Mouse (Mus musculus): ENCODE data around the gene Clybl.

Gene Clybl

DNA sequence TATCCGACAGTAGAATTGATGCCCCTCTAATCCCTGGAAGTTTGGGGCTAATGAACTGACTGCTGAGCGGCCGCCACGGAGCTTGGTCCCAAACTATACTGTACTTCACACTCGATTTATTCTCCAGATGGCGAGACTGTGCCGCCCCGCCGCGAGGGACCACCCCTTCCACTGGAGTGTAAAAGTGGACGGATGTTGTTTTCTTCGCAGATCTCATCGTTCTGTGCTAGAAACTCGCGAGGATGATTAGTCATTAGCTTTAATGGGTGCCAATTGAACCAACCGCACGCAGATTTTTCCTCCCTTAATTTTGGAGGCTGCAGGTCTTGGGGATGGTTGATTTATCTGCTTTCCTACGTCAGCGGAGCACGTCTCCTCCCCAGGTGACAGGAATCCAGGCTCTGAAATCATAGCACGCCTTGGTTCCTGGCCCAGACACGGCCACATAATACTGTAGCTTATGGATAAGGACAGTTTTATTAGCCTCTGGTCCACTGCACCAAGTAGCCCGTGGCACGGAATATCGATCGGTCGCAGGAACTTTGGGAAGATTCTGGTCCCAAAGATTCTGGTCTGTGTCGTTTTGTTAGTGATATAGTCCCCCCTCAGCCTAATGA lies 185.9 kb downstream of the Clybl start:
- DNase-seq: no peak

- no peak for DNase-seq
These were observed 186.4 kb downstream of the Clybl start for GRCm38 (mm10) chr14:122367882-122368418.

GRCm38 (mm10) chr14:122368501-122368900 lies 187.0 kb downstream of the Clybl start:
- DNase-seq: peak; percentile 11

DNA sequence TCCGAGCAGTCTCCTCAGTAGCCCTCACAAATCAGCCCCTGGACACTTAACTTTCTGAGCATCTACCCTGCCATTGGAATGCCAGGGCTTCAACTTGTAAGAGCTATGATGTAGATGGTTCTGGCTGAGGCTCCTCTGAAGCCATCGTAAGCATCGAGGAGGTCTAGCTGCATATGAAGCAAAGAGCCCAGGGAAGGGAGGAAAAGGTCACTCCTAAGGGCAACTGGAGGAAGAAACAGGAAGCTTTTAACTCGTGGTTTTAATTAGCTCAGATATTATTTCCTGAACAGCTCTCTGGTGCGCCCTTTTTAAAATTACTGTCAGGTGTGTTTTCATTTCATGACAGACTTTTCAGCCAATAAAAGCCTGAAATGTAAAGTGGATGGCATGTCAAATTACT lies 190.5 kb downstream of the Clybl start:
- DNase-seq: no peak

- no peak for DNase-seq
These were observed 192.0 kb downstream of the Clybl start for GRCm38 (mm10) chr14:122373458-122373857.

GRCm38 (mm10) chr14:122374285-122374997 lies 192.9 kb downstream of the Clybl start:
- no peak for DNase-seq

GRCm38 (mm10) chr14:122375070-122375811 lies 193.7 kb downstream of the Clybl start:
- no peak for DNase-seq

DNA sequence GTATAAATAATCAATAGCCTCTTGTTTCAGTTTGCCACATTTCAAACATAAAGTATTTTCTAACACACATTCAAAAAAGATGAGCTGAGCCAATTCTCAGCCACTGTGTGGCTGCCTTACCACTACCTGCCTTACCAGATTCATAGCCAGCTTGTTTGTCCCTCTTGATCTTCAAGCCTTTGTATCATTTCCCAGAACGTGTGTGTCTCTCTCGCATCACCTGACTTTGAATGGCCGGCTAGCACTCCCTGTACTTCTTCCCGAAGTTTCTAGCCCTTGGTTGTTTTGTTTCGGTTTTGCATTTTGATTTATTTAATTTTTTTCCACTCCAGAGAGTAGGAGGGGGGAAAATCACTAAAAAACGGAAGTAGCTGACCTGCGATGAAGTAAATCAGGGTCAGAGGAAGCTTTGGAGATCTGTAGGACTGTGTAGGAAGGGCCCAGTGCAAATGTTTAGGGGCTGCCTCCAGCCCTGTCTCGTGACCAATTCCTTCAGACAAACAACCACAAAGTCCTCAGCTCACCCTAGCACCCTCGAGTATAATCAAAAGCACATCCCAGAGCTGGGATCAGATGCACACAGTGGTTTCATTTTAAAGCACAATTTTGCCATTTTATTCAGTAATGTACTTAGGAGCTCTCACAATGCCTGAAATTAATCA lies 195.1 kb downstream of the Clybl start:
- DNase-seq: no peak

- DNase-seq: no peak
These were observed 196.2 kb downstream of the Clybl start for GRCm38 (mm10) chr14:122377681-122378080.

DNA sequence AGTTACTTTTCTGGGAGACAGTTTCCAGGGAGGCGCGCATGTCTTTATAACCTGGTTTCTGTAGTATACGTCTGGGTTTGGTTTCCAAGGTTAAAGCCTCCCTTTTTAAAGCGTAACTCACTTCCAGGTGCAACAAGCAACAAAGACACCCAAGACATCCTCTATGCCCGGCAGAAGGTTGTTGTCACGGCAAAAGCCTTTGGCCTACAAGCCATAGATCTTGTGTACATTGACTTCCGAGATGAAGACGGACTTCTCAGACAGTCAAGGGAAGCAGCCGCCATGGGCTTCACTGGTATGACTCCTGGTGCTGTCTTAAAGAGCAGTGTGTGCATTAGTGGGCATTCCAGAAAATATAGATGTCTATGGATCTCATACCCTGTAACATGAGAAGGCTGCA lies 197.6 kb downstream of the Clybl start:
- no peak for DNase-seq

- DNase-seq: peak; percentile 35
These were observed 198.5 kb downstream of the Clybl start for GRCm38 (mm10) chr14:122379996-122380395.

DNA sequence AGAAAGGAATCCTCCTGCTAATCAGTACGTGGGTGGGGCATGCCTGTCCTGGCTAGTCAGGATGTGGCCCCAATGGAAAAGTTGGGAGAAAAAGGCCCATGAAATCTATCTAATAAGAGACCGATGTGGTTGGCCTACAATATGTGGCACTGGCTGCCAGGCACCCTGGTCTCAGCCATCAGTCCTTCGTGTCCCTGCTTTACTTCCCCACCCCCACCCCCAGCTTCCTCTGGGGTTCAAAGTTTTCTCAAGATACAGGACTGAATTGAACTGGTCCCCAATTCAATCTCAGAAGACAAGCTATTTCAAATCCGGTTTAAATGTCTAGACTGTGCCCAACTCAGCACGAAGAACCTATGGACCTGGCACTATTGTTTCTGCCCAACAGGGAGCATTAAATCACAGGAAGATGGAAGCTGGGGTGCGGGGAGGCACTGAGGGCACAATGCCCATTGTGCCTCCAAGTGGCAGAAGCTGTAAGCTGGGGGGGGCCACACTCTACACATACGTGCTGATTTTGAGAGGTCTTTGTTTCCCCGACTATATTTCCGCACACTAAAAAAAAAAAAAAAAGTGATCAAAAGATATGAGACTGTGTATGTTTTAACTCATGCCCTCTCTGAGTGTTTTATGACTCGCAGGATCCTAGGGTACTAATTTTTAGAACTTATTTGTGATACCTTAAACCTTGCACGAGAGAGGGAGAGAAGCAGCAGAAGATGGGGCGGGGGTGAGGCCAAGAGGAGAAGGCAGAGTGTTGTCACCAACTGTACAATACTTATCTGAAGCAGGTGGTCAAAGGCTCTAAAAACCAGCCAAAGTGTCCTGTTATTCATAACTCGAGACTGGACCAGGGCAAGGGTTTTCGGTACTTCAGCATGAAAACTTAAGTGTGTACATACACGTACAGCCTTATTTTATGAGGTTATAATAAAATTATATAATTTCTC lies 199.7 kb downstream of the Clybl start:
- DNase-seq: no peak

DNA sequence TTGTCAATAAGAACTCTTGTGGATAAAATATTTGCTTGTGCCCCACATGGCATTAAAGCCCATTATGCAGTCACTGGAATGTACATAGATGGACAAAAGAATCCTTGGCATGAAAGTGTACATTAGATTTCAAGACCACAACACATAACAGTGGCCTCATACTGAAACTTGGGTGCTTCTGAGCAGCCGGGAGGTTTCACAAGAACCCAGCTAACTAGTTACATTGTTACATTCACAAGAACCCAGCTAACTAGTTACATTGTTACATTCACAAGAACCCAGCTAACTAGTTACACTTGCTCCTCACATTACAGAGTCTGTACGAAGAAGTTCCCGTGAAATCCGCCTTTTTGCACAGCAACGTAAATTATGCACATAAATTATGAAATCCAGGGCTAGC lies 200.8 kb downstream of the Clybl start:
- no peak for DNase-seq

DNA sequence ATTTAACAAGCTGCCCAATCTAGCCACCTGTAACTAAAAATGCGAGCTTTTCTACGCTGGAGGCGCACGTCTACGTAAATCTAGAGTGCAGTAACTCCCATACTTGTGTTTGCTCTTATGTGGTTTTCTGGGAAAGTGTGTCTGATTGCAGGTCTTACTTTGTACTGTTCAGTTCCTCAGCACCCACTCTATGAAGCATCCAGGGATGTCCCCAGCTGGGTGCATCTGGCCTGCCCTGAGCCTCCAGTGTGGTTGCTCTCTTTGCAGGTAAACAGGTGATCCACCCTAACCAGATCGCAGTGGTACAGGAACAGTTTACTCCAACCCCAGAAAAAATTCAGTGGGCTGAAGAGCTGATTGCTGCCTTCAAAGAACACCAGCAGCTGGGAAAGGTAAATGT lies 202.4 kb downstream of the Clybl start:
- DNase-seq: no peak

DNA sequence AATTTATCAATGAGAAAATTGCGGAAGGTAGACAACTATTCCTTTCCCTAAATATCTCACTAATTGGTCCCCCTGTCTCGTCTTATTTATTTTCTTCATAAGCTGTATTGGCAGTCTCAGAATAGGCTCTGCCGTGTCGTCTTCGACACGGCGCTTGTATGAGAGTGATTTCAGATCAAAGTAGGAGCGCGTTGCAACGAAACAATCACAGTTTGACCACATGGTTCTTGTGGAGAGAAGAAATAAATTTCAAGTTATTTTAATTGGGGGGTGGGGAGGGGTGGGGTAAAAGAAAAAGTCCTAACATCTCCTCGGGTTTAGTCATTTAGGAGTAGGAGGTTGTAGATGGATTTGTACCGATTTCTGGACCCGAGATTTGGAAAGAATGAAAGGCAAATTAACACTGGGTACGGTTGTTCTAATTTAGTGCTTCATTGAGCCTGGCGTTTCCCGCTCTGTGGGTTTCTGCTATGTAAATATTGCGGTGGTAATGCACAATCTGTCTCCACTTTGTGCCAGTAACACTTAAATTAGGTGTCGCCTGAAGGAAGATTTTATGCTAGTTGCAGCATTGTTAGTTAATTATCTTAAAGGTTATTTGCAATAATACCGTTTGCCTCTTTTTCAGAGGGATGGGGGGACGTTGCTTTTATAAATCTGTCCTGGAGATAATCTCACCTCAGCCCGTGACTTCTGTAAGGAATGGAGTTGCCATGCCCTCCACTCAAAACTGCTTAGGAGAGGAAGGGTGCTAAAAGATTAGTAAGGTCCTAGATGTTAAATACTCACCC lies 203.1 kb downstream of the Clybl start:
- no peak for DNase-seq

GRCm38 (mm10) chr14:122385238-122385534 lies 203.7 kb downstream of the Clybl start:
- no peak for DNase-seq

DNA sequence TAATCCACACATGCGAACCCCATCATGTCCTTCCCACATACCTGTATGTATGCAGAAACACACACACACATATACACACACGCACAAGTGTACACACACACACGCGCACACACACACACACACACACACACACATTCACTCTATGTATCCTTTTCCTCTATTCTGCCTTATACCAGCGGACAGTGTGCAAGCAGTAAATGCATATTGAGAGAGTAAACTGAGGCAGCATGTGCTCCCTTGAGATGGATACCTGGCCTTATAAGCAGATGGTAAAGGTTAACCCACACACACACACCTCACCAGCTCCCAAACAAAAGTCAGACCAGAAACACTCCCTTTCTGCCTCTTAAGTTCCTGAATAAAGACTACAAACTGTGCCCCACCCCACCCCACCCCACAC lies 204.3 kb downstream of the Clybl start:
- no peak for DNase-seq

GRCm38 (mm10) chr14:122386281-122387130 lies 205.0 kb downstream of the Clybl start:
- DNase-seq: no peak

DNA sequence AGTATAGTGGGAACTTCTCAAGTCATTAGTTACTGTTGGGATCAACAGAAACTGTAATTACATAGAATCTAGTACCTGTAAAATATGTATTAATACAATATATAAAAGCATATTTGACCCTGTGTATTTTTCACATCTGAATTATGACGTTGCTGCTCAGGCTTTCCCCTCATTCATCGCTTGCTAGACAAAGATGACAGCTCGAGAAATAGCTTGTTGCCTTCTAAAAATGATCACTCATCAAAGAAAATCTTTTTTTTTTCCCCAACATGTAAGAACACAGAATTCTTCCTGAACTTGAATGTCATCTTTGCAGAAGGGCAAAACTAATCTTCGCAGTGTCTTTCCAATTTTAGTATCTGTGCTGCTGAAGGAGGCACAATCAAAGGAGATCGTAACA lies 206.3 kb downstream of the Clybl start:
- no peak for DNase-seq

DNA sequence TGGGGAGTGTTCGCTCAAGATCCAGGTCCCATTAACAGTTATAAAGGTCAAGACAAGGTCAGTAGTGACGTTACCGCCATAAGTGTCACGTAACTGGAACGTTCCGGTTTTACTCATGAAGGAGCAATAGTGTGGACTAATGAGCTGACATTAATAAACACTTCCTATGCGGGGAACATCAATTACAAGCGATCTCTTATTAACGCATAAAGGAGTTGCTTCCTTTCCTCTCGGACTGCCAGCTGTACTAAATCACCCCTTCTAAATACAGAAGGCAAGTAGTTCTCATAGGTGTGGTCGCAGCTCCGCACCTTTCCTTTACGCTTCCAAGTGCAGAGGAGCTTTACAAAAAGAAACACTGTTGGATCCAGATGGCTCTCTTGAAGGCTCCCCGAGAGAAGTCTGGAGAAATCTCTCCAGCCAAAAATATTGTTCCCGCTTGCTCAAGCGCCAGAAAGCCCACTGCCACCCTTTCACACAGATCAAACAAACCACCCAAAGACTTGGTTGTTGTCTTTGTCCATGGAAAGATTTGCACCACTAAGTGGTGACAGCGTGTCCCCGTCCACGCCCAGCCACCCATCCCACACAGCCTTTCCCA lies 207.0 kb downstream of the Clybl start:
- no peak for DNase-seq

All from kidney, adult 9 months (tissue).